Mouse (Mus musculus): ENCODE results near the gene Fgfr2.
A peak's percentile ranks its signal among the peaks of the same experiment; 100 is the strongest.

GRCm38 (mm10) chr7:130692943-130693799, 2430.0 kb downstream of the Fgfr2 start:
- no peak for TF ChIP-seq CTCF (IDR thresholded peaks at IDR 0.05; ENCODE audit: borderline replicate concordance, insufficient read depth, low read length)
- TF ChIP-seq POLR2A (IDR thresholded peaks at IDR 0.05; ENCODE audit: low read depth, low read length): peak; percentile 87
